Mouse (Mus musculus) T-helper 17 cell (primary cell): ENCODE measurements around the gene Col6a3.

Source experiments
- in situ Hi-C, 2 experiments: fragments of 300-600 bp; cut with MboI, MseI; formaldehyde crosslinking; loops; 1 replicate in 1 of 2; 2 replicates in 1 of 2; pipeline ENCODE4 v1.15.1; 2025; ENCODE audit warnings: high pct_unique_total_duplicates in 2 of 2

Gene Col6a3

DNA sequence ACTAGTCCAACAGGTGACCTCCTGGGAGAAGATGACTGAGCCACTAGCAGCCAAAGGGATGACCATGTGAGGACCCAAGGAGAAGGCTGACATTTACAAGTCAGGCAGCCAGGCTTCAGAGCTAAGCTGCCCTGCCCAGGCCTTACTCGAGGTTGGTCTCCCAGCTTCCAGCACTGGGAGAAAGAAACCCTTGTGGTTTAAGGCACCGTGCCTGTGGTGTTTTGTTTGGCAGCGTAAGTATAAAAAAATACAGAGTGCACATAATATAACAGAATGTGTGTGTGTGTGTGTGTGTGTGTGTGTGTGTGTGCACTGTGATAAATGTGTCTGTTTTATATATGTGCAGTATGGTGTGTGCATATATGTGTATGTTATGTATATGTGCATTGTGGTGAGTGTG lies 43.3 kb downstream of the Col6a3 start:
- in situ Hi-C loops: no loop called here

DNA sequence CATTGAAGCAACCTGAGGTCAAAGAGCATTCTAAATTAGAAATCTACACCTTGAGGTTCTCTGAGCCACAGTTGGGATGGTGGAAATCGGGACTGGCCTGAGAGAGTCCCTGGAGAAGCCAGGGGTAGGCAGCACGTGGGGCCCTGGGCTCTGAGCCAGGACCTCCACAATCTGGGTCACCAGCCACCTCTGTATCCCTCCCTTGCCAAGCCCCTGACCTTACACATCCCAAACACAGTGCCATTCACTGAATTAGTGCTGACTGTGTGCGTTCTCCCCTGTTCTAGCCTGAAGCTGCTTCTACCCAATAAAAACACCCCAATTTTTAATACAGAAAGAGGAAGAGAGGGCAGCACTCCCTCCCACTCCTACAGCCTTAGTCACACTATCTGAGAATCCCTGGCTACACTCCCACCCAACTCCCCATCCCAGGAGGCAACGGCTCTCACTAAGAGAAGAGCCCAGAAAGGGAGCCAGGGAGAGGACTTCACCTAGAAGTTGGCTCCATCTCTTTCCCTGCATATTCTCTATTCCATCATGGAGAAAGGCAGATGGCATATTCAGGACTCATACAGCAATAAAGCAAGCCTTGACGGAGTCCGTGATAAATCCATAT lies 46.4 kb downstream of the Col6a3 start:
- in situ Hi-C loops: no loop called here

DNA sequence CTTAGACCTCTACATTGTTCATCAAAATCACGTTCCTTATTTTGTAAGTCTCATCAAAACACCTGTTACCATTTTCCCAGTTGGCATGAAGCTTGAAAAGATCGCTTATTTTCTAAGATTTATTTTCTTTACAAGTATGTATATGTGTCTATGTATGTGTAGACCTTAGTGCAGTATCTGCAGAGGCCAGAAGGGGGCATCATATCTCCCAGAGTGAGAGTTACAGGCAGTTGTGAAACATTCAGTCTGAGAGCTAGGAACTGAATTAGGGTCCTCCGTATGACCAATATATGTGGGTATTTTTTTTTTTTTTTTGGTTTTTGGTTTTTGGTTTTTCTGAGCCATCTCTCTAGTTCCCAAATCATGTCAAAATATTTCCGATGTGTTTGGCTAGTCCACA lies 50.4 kb downstream of the Col6a3 start:
- in situ Hi-C loops: no loop called here

DNA sequence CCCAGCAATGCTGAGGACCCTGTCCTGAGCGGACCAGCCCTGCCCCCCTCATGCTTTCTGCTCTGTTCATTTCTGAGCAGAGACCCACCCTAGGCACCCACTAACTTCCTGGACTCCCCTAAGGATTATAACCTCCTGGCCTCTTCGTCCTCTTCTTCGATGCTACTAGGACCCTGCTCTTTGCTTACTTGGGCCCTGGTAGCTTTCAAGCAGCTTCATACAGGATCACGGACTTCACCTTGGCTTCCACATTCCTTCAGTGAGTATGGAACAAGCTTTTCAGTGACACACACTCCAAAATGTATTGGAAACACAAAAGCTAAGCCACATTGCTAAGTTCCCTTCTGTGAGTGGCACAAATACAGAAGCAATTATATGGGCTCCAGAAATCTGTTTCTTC lies 52.8 kb downstream of the Col6a3 start:
- in situ Hi-C loops: no loop called here

- in situ Hi-C loops: no loop called here
Measured at GRCm38 (mm10) chr1:90789506-90789905, 54.3 kb downstream of the Col6a3 start.

DNA sequence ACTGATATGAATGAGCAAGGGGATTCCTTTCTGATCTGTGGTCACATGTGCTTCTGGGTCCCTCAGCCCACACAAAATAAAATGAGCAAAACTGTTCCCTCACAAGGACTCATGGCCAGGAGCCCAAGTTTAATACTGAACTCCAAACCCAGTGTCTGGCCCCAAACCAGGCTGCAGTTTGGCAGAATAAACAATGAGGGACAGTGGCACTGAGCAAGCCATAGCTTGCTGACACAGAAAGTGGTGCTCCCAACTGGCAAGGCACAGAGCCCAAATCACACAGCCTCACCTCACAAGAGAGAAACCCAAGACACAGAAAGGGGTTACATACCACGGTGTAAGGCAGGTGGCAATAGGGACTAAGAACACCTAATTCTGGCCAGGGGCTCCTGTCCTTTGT lies 63.3 kb downstream of the Col6a3 start:
- in situ Hi-C loops: no loop called here

GRCm38 (mm10) chr1:90779072-90779471 lies 64.7 kb downstream of the Col6a3 start:
- in situ Hi-C loops: no loop called here

DNA sequence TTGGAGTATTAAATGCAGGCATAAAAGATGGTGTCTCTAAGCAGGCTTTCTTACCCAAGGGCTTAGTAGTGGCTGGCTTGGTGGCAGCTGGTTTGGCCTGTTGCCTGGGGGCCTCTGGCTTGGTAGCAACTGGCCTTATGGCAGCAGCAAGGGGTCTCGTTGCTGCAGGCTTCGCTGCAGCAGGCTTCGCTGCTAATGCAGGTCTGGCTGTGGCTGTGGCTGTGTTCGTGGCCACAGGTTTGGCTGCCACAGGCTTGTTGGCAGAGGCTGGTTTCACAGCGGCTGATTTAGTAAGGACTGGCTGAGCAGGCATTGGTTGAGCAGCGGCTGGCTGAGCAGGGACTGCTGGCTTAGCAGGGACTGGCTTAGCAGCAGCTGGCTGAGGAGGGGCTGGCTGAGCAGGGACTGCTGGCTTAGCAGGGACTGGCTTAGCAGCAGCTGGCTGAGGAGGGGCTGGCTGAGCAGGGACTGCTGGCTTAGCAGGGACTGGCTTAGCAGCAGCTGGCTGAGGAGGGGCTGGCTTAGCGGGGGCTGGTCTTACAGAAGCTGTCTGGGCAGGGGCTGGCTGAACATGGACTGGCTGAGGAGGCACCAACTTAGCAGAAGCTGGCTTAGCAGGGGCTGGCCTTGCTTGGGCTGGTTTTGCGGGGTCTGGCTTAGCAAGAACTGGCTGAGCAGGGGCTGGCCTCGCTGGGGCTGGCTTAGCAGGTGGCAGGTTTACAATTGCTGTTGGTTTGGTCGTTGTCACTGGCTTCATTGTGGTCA lies 68.1 kb downstream of the Col6a3 start:
- in situ Hi-C loops: no loop called here

- in situ Hi-C loops: no loop called here
Measured at GRCm38 (mm10) chr1:90771172-90771571, 72.6 kb downstream of the Col6a3 start.

DNA sequence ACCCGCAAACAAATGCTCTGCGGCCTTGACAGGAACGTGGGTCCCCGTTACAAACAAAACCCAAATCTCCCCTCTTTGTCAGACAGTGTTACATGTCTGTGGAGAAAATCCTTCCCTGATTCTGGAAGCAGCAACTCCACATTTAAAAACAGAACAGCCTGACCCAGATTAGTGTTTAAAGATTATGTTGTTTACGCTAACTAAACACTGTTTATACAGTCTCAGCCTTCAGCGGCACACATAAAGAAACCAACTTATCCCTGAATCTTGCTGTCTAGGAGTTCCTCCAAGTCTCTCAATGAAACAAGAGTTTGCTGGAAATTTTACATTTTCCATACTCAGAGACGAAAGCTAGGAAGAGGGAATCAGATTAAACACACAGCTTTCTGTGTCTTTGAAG lies 73.7 kb downstream of the Col6a3 start:
- in situ Hi-C loops: no loop called here

DNA sequence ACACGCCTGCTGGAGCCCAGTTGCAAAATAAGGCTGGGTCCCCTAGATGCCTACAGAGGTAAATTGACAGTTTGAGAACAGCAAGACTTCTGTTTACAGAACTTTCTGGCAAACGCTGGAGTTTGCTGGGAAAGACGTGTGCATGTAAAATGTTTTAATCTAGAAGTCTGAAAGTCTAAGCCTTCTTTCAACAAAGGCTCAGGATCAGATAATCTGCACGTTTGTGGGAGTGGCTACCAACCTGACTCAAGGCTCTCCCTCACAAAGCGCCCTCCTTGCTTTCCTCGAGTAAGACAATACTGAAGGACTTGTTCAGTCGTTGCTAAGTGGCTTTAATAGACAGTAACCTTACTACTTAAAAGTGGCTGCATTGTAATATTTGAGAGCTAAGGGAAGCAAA lies 74.5 kb downstream of the Col6a3 start:
- in situ Hi-C loops: no loop called here

GRCm38 (mm10) chr1:90758091-90758673 lies 85.6 kb downstream of the Col6a3 start:
- in situ Hi-C loops: no loop called here

- in situ Hi-C loops: no loop called here
Measured at GRCm38 (mm10) chr1:90753869-90754563, 89.8 kb downstream of the Col6a3 start.

DNA sequence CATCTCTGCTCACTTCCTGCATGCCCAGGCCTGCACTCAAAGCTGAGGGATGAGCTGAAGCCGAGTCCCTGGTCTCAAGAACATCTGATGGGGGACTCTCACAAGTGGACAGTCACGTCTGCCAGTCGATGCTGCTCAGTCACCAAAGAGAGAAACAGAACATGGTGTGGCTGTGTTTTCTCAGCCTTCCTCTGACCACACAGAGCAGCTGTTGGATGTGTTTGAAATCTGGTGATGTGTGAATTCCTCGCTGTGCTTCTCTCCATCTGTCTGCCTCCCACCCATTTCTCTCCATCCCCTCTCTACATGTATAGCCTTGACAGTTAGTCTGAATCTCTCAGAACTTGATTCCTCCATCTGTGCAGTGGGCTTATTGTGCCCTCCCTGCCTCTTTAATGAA lies 92.5 kb downstream of the Col6a3 start:
- in situ Hi-C loops: no loop called here

DNA sequence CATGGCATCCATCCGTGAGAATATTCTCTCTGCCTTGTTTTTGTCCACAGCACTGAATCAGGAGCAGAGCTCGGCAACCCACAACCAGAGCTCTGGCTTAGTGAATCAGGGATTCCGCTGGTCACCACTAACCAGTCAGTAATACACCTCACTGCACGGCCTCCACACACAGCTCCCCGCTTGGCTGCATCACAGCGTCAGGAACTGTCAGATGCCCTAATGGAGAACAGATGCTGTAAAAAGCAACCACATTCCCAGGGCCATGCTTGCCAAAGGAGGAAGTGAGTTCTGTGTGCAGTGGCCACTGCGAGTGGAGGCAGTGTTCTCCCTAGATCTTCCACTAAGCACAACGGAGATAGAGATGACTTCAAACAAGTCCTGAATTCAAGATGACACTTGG lies 93.6 kb downstream of the Col6a3 start:
- in situ Hi-C loops: no loop called here

GRCm38 (mm10) chr1:90748544-90748943 lies 95.2 kb downstream of the Col6a3 start:
- in situ Hi-C loops: no loop called here

DNA sequence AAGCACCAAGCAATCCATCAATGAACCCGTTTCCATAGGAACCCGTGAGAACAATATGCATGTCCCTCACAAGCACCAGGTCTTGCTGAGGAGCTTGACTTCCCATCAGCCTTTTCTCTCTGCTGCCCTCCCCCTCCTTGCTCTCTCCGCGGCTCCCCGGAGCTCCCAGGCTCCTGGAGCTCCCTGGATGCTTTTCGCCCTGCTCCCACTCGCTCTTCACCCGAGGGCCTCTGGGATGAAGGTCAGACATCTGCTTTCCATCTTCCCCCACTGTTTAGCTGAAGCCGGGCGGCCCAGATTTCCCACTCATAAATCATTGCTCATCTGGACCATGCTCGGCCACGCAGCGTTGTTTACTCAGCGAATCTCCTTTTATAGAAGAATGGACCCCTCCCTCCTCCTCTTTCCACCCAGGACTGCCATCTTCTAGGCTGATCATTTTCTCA lies 99.8 kb downstream of the Col6a3 start:
- in situ Hi-C loops: no loop called here

DNA sequence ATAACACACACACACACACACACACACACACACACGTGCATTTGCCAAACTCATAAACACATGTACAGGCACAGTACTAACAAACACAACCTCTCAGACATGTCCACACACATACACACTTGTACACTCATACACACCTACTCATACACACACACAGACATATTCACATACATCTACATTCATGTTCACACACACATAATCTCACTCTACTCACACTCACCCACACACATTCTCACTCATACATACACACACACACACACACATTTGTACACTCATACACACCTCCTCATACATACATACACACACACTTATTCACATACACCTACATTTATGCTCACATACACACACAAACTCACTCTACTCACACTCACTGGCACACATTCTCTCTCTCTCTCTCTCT lies 100.3 kb downstream of the Col6a3 start:
- in situ Hi-C loops: no loop called here

DNA sequence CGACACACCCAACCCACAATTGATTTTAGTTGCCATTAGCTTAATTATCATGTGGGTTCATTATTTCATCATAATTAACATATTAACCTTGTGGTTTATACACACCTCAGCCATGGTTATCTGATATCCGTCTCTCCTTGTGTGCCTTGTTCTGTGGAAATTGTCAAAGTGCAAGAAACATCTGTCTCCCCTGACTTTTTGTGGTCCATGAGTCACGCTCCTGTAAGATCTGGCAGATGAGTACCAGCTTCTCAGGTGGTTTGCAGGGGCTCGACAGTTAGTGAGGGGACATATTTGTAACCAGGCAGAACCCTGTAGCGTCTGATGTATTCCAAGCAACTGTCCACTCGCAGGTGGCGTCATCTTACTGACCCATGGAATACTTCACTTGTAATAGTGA lies 101.1 kb downstream of the Col6a3 start:
- in situ Hi-C loops: no loop called here

- in situ Hi-C loops: no loop called here
Measured at GRCm38 (mm10) chr1:90740216-90741170, 103.3 kb downstream of the Col6a3 start.

GRCm38 (mm10) chr1:90738913-90739312 lies 104.9 kb downstream of the Col6a3 start:
- in situ Hi-C loops: loop anchor here in 1 of 2 experiments (5.0 kb wide), 1 partner anchor 57 kb away; no protein-coding TSS in a partner anchor
